Mouse (Mus musculus) embryonic facial prominence, embryonic 15.5 days (tissue): Measurements from ENCODE around the gene Atp8a2. TPM values are rescaled to one million over a fixed set of nuclear protein-coding genes. Genes with fewer than 3 reads are reported as not detected.

Experiments
- ATAC-seq: fragments of 200-750 bp; cut with Nextera tagmentation; 2 replicates; pipeline ENCODE4 v1.8.0; 2017; ENCODE audit warnings: low read depth, moderate TSS enrichment; ENCODE audit not compliant: insufficient number of reproducible peaks, low FRiP score, low TSS enrichment
- H3K27ac ChIP-seq: fragments of 300-500 bp; sonication (generic); replicated peaks from 2 replicates; pipeline ENCODE4 v1.5.1; 2015; ENCODE audit warnings: mild to moderate bottlenecking, inconsistent platforms
- H3K27me3 ChIP-seq: fragments of 300-500 bp; sonication (generic); 2 replicates; pipeline ENCODE4 v1.6.1; 2015; ENCODE audit warnings: inconsistent platforms
- H3K36me3 ChIP-seq: fragments of 300-500 bp; sonication (generic); 2 replicates; pipeline ENCODE4 v1.6.1; 2015; ENCODE audit warnings: mild to moderate bottlenecking, inconsistent platforms
- H3K4me1 ChIP-seq: fragments of 300-500 bp; sonication (generic); 2 replicates; pipeline ENCODE4 v1.6.1; 2015; ENCODE audit warnings: inconsistent platforms
- H3K4me2 ChIP-seq: fragments of 300-500 bp; sonication (generic); replicated peaks from 2 replicates; pipeline ENCODE4 v1.6.1; 2015; ENCODE audit warnings: mild to moderate bottlenecking, inconsistent platforms
- H3K4me3 ChIP-seq: fragments of 300-500 bp; sonication (generic); replicated peaks from 2 replicates; pipeline ENCODE4 v1.5.1; 2015; ENCODE audit warnings: mild to moderate bottlenecking, inconsistent platforms
- H3K9ac ChIP-seq: fragments of 300-500 bp; sonication (generic); 2 replicates; pipeline ENCODE4 v1.6.1; 2015; ENCODE audit warnings: inconsistent platforms
- H3K9me3 ChIP-seq: fragments of 300-500 bp; sonication (generic); replicated peaks from 2 replicates; pipeline ENCODE4 v1.6.1; 2016; ENCODE audit warnings: inconsistent platforms
- WGBS: fragments of 180-500 bp; shearing (Covaris S2); methylation state at CpG from one replicate; pipeline ENCODE4 v1.1.7; 2015; 5-methylcytosine and 5-hydroxymethylcytosine counted together
- polyA plus RNA-seq: library from polyadenylated mRNA; unstranded; fragments of >200 nt; fragmentation: Nextera tagmentation; extraction: Ambion mirVana; gene quantifications from 2 replicates; pipeline ENCODE4 v1.2.1, GENCODE M21; 2015

Atp8a2 gene
- polyA plus RNA-seq, 1 experiment from 2014 or later, result 3.2 TPM

DNA sequence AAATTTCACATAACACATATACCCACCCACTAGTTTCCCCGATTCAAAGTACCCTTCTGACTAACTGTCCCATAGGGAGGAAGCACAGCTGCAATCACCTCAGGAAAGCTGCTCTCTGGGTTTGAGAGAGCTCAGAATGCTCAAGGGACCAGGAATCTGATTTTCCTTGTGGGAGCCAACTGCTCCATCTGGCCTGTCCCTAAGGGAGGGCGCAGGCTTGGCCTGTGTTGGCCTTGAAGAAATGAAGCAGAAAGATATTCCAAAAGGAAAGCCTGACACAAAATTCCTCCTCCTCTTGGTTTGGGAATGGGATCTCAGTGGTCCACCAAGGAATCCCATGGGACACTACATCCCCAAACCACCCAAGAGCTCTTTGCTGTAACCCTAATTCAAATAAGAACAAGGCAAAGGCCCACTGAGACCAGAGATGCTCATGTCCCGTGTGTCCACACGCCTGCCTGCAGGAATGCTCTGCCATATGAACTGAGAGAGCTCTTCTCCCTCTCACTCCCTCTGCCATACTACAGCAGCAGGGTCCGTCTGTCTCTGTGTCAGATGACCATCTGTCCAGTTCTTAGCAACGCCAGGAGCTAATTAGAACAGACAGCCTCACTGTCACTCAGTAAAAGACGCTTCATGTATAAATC, 293.4 kb downstream of the Atp8a2 start:
- Histone ChIP-seq H3K27ac (no peak overlapping the region), H3K9me3 (no peaks in the 10 kb centered on the region), H3K27me3 (no peaks in the 10 kb centered on the region), H3K9ac (no peak overlapping the region), H3K4me3 (no peak overlapping the region), H3K4me2 (no peak overlapping the region), H3K36me3 (no peaks in the 10 kb centered on the region), H3K4me1 (no peaks in the 10 kb centered on the region)
- WGBS, result 88% methylated on average over 7 of the region's 7 CpGs
- no peak for ATAC-seq

DNA sequence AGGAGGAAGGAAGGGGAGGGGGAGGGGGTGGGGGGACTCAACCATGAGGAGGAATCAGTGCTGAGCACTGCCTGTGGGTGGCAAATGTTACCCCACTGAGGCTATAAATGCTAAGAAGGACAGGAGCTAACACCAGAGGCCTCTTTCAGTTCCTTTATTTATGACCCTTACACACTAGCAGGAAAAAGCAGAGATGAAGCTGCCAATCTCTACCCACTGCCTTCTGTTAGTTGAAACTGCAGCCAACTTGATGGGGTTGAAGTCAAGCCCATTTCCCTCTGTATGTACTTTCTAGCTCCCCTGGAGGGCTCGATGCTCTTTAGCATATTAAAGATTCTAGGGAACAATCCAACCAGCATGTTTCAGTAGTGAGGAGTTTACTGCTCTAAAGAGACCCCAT, 303.0 kb downstream of the Atp8a2 start:
- 64% methylated on average over 1 of the region's 1 CpGs for WGBS
- H3K27ac ChIP-seq, result no peak overlapping the region

GRCm38 (mm10) chr14:59892084-59892483, 304.9 kb downstream of the Atp8a2 start:
- WGBS, result 76% methylated on average over 8 of the region's 8 CpGs
- Histone ChIP-seq H3K4me3 (no peak overlapping the region), H3K4me1 (peaks cover 30% of the 10 kb centered on the region), H3K9me3 (no peaks in the 10 kb centered on the region), H3K9ac (no peak overlapping the region), H3K4me2 (no peak overlapping the region), H3K36me3 (no peaks in the 10 kb centered on the region), H3K27me3 (no peaks in the 10 kb centered on the region), H3K27ac (no peak overlapping the region)
- no peak for ATAC-seq

More for the DNA sequence above, 303.0 kb downstream of the Atp8a2 start:
- Histone ChIP-seq H3K9ac (no peak overlapping the region), H3K4me3 (no peak overlapping the region), H3K27me3 (no peaks in the 10 kb centered on the region), H3K36me3 (no peaks in the 10 kb centered on the region), H3K4me1 (peaks cover 19% of the 10 kb centered on the region), H3K4me2 (no peak overlapping the region), H3K9me3 (no peaks in the 10 kb centered on the region)
- no peak for ATAC-seq

- no peak overlapping the region for H3K4me3 ChIP-seq
- no peak overlapping the region for H3K4me2 ChIP-seq
- H3K36me3 ChIP-seq, result no peaks in the 10 kb centered on the region
- no peaks in the 10 kb centered on the region for H3K9me3 ChIP-seq
- no peak for ATAC-seq
- no peak overlapping the region; the same call in 1 of the 2 replicates for H3K27ac ChIP-seq
- peaks cover 32% of the 10 kb centered on the region for H3K4me1 ChIP-seq
- no peak overlapping the region for H3K9ac ChIP-seq
- no peaks in the 10 kb centered on the region for H3K27me3 ChIP-seq
- WGBS, result 78% methylated on average over 5 of the region's 5 CpGs
These were observed 305.5 kb downstream of the Atp8a2 start for GRCm38 (mm10) chr14:59891491-59891890.

DNA sequence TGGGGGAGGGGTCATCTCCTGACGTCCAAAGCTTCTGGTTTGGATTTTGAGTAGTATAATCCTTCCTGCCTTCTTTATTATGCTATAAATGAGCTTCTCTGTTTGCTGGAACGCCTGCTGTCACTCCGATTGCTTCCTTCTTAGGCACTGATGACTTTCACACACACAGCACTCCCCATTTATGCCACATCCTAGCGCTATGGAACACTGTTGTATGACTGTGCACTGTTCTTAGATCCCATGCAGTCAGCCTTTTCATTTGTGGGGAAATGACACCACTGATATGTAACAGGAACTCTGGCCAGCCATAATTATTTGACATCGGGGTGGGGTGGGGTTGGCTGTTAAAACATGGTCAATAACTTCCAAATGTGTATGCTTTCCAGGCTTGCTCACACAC, 306.2 kb downstream of the Atp8a2 start:
- Histone ChIP-seq H3K4me1 (peaks cover 32% of the 10 kb centered on the region), H3K4me3 (no peak overlapping the region), H3K36me3 (no peaks in the 10 kb centered on the region), H3K4me2 (no peak overlapping the region), H3K9me3 (no peaks in the 10 kb centered on the region), H3K27me3 (no peaks in the 10 kb centered on the region; the same call in 1 of the 2 replicates), H3K9ac (no peak overlapping the region), H3K27ac (no peak overlapping the region)
- WGBS, result 43% methylated on average over 5 of the region's 5 CpGs
- no peak for ATAC-seq

DNA sequence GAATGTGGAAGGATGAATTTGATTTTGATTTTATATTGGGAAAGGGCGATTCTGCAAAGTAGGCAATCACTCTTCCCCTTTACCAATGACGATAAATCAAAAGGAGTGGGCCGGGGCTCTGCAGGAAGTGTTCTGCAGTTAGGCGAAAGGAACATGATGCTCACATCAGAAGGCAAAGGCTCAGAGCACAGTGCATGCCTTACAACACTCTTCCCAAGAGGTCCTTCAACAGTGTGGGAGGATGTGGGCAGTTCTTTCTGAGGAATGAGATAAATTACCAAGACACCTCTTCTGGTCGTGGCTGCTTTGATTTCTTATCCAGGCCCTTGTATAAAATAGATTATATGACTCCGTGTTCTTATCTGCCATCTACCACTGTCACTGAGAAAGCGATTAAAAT, 306.9 kb downstream of the Atp8a2 start:
- Histone ChIP-seq H3K27ac (no peak overlapping the region), H3K4me2 (no peak overlapping the region), H3K27me3 (no peaks in the 10 kb centered on the region; the same call in 1 of the 2 replicates), H3K4me1 (peaks cover 32% of the 10 kb centered on the region), H3K4me3 (no peak overlapping the region), H3K9ac (no peak overlapping the region), H3K36me3 (no peaks in the 10 kb centered on the region), H3K9me3 (no peaks in the 10 kb centered on the region)
- 71% methylated on average over 7 of the region's 7 CpGs for WGBS
- ATAC-seq, result no peak

DNA sequence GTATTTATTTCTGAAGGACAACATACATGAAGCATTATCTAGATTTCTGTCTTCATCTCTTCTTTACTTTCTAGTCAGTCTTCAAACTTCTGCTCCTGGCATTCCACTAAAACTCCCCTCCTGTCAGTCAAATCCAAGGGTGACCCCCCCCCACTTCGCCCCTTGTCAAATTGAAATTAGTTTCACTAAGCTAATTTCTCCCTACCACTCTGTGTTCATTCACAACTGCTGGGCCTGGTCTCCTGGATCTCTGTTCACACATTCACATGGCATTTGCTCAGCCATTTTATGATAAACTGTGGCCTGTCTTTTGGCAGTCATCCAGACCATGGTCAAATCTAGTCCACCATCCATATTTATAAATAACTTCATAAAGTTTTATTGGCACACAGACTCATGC, 308.5 kb downstream of the Atp8a2 start:
- ATAC-seq, result no peak
- Histone ChIP-seq H3K9me3 (no peaks in the 10 kb centered on the region), H3K36me3 (no peaks in the 10 kb centered on the region), H3K4me3 (no peak overlapping the region), H3K4me2 (no peak overlapping the region), H3K9ac (no peak overlapping the region), H3K4me1 (peaks cover 32% of the 10 kb centered on the region), H3K27ac (no peak overlapping the region), H3K27me3 (no peaks in the 10 kb centered on the region; the same call in 1 of the 2 replicates)
- 78% methylated on average over 1 of the region's 1 CpGs for whole genome bisulfite sequencing

- H3K36me3 ChIP-seq, result no peaks in the 10 kb centered on the region
- no peaks in the 10 kb centered on the region for H3K9me3 ChIP-seq
- H3K27me3 ChIP-seq, result no peaks in the 10 kb centered on the region; the same call in 1 of the 2 replicates
- H3K9ac ChIP-seq, result no peak overlapping the region
- H3K4me2 ChIP-seq, result no peak overlapping the region
- 74% methylated on average over 6 of the region's 6 CpGs for WGBS
- H3K4me1 ChIP-seq, result peaks cover 32% of the 10 kb centered on the region
- H3K27ac ChIP-seq, result peak overlapping the region; percentile 34; the same call in 1 of the 2 replicates
- no peak for ATAC-seq
- no peak overlapping the region for H3K4me3 ChIP-seq
These were observed 308.9 kb downstream of the Atp8a2 start for GRCm38 (mm10) chr14:59888046-59888445.

DNA sequence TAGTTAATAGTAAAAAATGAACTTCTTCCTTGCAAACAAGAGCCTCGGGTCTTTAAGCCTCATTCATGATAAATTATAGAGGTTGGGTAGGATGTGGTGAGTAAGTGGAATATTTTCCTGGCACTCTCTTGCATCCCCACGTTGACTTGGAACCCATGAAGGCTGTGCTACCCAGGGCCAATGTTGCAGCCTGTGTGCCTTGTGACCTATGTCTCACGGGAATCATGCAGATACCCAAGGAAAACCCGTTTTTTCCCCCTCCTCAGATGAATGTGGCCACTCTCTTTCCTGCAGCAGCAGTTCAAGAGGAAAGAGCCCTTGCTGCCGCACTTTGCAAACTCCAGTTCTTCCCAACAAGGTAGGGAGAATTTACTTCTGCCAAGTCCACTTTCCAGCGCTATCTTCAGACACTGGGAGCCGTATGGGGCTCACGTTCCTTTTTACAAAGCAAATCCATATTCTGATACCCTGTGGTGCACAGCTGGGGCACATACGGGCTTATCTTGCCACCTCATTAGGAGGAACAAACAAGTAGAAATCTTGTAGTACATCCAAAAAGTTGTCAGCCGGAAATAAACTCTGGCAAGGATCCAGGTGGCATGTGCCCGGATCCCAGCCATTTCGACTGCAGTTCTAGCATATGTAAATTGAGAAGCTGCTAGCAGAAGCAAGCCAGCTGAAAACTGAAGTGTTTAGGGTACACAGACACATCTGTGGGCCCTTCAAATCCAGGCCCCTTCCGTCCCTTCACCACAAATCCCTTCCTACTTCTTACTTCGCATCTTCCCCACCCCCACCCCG, 309.7 kb downstream of the Atp8a2 start:
- H3K4me1 ChIP-seq, result peaks cover 29% of the 10 kb centered on the region
- H3K4me3 ChIP-seq, result no peak overlapping the region
- ATAC-seq, result peak; percentile 77; the same call in 1 of the 2 replicates
- H3K27ac ChIP-seq, result peak overlapping the region; percentile 34
- H3K9me3 ChIP-seq, result no peaks in the 10 kb centered on the region
- WGBS, result 23% methylated on average over 15 of the region's 15 CpGs
- no peaks in the 10 kb centered on the region for H3K36me3 ChIP-seq
- H3K4me2 ChIP-seq, result 0 out of 2 replicates have a peak overlapping the region, but pooled peaks have one; percentile 8
- H3K9ac ChIP-seq, result no peak overlapping the region
- no peaks in the 10 kb centered on the region; the same call in 1 of the 2 replicates for H3K27me3 ChIP-seq

- Histone ChIP-seq H3K9me3 (no peaks in the 10 kb centered on the region), H3K4me1 (peaks cover 12% of the 10 kb centered on the region), H3K36me3 (no peaks in the 10 kb centered on the region), H3K4me2 (no peak overlapping the region), H3K27ac (no peak overlapping the region), H3K27me3 (no peaks in the 10 kb centered on the region; the same call in 1 of the 2 replicates), H3K9ac (no peak overlapping the region), H3K4me3 (no peak overlapping the region)
- no peak for ATAC-seq
- 75% methylated on average over 10 of the region's 10 CpGs for WGBS
These were observed 313.4 kb downstream of the Atp8a2 start for GRCm38 (mm10) chr14:59883517-59884069.

DNA sequence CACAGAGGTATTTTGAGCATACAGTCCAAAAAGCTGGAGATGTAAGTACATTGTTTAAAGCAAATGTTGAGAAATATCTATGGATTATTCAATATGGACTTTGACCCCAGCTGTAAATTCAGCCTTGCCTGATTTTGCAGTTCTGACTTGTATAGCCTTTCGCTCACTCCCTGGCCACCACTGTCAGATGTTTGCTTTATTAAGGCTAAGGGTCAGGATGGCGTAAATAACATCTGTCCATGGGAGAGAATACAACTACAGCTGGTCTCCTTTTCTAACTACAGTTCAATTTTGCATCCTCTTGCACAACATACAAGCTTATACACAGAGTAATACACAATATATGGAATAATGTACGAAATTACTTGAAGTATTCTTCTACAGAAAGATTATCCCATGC, 316.1 kb downstream of the Atp8a2 start:
- Histone ChIP-seq H3K36me3 (no peaks in the 10 kb centered on the region), H3K27me3 (no peaks in the 10 kb centered on the region), H3K4me1 (no peaks in the 10 kb centered on the region), H3K9me3 (no peaks in the 10 kb centered on the region), H3K4me3 (no peak overlapping the region), H3K9ac (no peak overlapping the region), H3K4me2 (no peak overlapping the region), H3K27ac (no peak overlapping the region)
- ATAC-seq, result no peak
- 92% methylated on average over 3 of the region's 3 CpGs for WGBS
